Comparison of ENCODE assay signal across 8 mouse cellular contexts in the genomic region with DNA sequence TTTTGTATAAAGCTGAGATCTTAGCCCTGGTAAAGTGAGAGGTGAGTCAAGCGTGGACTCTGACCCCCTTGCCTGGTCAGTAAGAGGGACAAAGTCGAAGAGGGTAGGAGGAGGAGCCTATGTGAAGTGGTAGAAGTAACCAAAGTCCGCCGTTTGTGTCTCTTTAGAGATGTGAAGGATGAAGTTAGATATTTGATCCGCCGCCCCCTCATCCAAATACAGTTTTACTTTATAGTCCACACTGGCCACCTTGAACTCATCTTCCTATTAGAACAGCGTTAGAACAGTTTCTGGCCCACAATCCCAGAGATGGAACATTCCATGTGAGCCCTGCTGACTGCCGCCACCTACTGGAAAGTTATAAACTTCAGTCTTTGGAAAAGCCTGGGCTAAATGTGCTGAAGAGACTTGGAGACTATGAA. TPM values are rescaled to one million over a fixed set of nuclear protein-coding genes. Genes with fewer than 3 reads are reported as not detected.
DNase-seq lines count a peak whose midpoint lies in the region; ATAC-seq and TF ChIP-seq lines count a peak whose summit lies in the region.

Gene Cideb (minus strand): TSS at position 96 of the 422 bp plus-strand sequence.

- H3K4me1 ChIP-seq in cerebellum, adult 2 months (ENCODE audit: control insufficient read depth, insufficient read depth, low read length), result 0 out of 2 replicates have a peak, but pooled peaks cover 2% of the 10 kb centered on the region
- peaks cover 12% of the 10 kb centered on the region for H3K4me1 ChIP-seq in heart, embryonic 11.5 days (ENCODE audit: control insufficient read depth, insufficient read depth, low read length)
- H3K4me1 ChIP-seq in kidney, embryonic 16.5 days (ENCODE audit: insufficient read depth, low read length), result peaks cover 24% of the 10 kb centered on the region

- 17% methylated on average over 8 of the region's 8 CpGs for WGBS in cerebellum, adult 2 months
- 13% methylated on average over 8 of the region's 8 CpGs for WGBS in heart, embryonic 11.5 days (ENCODE audit: insufficient replicate concordance)
- 13% methylated on average over 8 of the region's 8 CpGs for WGBS in kidney, embryonic 16.5 days

- H3K9me3 ChIP-seq in heart, embryonic 11.5 days (replicated peaks; ENCODE audit: control insufficient read depth, low read length), result no peaks in the 10 kb centered on the region
- no peaks in the 10 kb centered on the region for H3K9me3 ChIP-seq in kidney, embryonic 16.5 days (ENCODE audit: low read length)

- no peak within 1 kb of the TSS for H3K4me3 ChIP-seq in cerebellum, adult 2 months (replicated peaks; ENCODE audit: insufficient read depth, low read depth, low read length)
- no peak within 1 kb of the TSS for H3K4me3 ChIP-seq in heart, embryonic 11.5 days (ENCODE audit: low read depth, low read length)
- peak within 1 kb of the TSS; percentile 16 for H3K4me3 ChIP-seq in kidney, embryonic 16.5 days (ENCODE audit: low read length)

- TF ChIP-seq POLR2A in cerebellum, adult 2 months (IDR thresholded peaks at IDR 0.05; ENCODE audit: borderline replicate concordance, insufficient read depth, low read length), result no peak

- H3K27ac ChIP-seq in cerebellum, adult 2 months (ENCODE audit: insufficient read depth, low read length), result no peak within 1 kb of the TSS
- 0 out of 2 replicates have a peak within 1 kb of the TSS, but pooled peaks have one; percentile 29 for H3K27ac ChIP-seq in heart, embryonic 11.5 days (ENCODE audit: low read depth, low read length)
- H3K27ac ChIP-seq in kidney, embryonic 16.5 days (ENCODE audit: low read length), result peak within 1 kb of the TSS; percentile 69; the same call in 1 of the 2 replicates

- peaks cover 16% of the 10 kb centered on the region for H3K36me3 ChIP-seq in heart, embryonic 11.5 days (ENCODE audit: control insufficient read depth, insufficient read depth, low read length)
- H3K36me3 ChIP-seq in kidney, embryonic 16.5 days (ENCODE audit: insufficient read depth, low read length), result peaks cover 29% of the 10 kb centered on the region

- no peak within 1 kb of the TSS for H3K9ac ChIP-seq in heart, embryonic 11.5 days (ENCODE audit: low read depth, low read length)
- peak within 1 kb of the TSS; percentile 34 for H3K9ac ChIP-seq in kidney, embryonic 16.5 days (replicated peaks; ENCODE audit: low read length)

- peak within 1 kb of the TSS; percentile 48 for H3K4me2 ChIP-seq in heart, embryonic 11.5 days
- H3K4me2 ChIP-seq in kidney, embryonic 16.5 days (replicated peaks; ENCODE audit: low read depth, low read length), result peak within 1 kb of the TSS; percentile 36

- no peak for ATAC-seq in heart, embryonic 11.5 days (replicated peaks; ENCODE audit: insufficient number of reproducible peaks, low FRiP score, low TSS enrichment)
- peak; percentile 61 for ATAC-seq in kidney, embryonic 16.5 days (ENCODE audit: low FRiP score, low TSS enrichment)

- H3K27me3 ChIP-seq in cerebellum, adult 2 months (ENCODE audit: control insufficient read depth, insufficient read depth, low read length), result no peaks in the 10 kb centered on the region
- H3K27me3 ChIP-seq in heart, embryonic 11.5 days (ENCODE audit: control insufficient read depth, insufficient read depth, low read length), result peaks cover 13% of the 10 kb centered on the region
- H3K27me3 ChIP-seq in kidney, embryonic 16.5 days (ENCODE audit: insufficient read depth, low read length), result peaks cover 9% of the 10 kb centered on the region

- peak; percentile 36 to 39 for DNase-seq in cerebellum, adult 2 months
- no peak for DNase-seq in cerebellum, adult 11-12 months
- peak; percentile 46 for DNase-seq in thymus, postnatal 0 days (ENCODE audit: low spot score)
- DNase-seq in thymus, postnatal 14 days, result no peak
- DNase-seq in lung, postnatal 36 days, result peak; percentile 75
- no peak for DNase-seq in B cell, adult 2 months

- peak; percentile 53; the same call in 1 of the 2 replicates for TF ChIP-seq CTCF in cerebellum, adult 2 months (IDR thresholded peaks at IDR 0.05; ENCODE audit: borderline replicate concordance, insufficient read depth, low read depth, low read length)

RNA-seq across cellular contexts. Expression of gene Cideb, which starts in this region (rescaled TPM):
- 10.5 and 15.2 TPM in 2 replicates for polyA plus RNA-seq in cerebellum, adult 2 months (2012; rRNA removed)
- polyA plus RNA-seq in thymus, postnatal 0 days (2015; fragmentation: Nextera tagmentation; extraction: Ambion mirVana), result 0.14 TPM in 1 of 2 replicates, not detected in the other
- 1.4 and 1.7 TPM in 2 replicates for polyA plus RNA-seq in heart, embryonic 11.5 days (2014; fragmentation: Nextera tagmentation; extraction: Ambion mirVana)
- 21.1 and 21.3 TPM in 2 replicates for polyA plus RNA-seq in kidney, embryonic 16.5 days (2015; fragmentation: Nextera tagmentation; extraction: Ambion mirVana)

Comparison
In these comparisons a context has a peak if more than half of its experiments do, and no peak if none do; other contexts are left out.
1. DNase-seq: peak in cerebellum, adult 2 months (2 of 2) and lung, postnatal 36 days (single experiment); none in cerebellum, adult 11-12 months (single experiment), thymus, postnatal 14 days (single experiment) and B cell, adult 2 months (0 of 2).
2. Peak in DNase-seq in thymus, postnatal 0 days; RNA of the gene not detected or under 1 TPM.